Mouse (Mus musculus): ENCODE measurements at regions not wholly inside any gene's neighbourhood (a gene's known extent, or its start where the extent isn't known, plus 50 kb on each side); places are given as distances from the start of the nearest gene placed in this dataset.
"Not testable (repeated sequence)": the region's sequence is repeated elsewhere in the genome, so short reads cannot be mapped to it uniquely, and the experiment has no call there.

DNA sequence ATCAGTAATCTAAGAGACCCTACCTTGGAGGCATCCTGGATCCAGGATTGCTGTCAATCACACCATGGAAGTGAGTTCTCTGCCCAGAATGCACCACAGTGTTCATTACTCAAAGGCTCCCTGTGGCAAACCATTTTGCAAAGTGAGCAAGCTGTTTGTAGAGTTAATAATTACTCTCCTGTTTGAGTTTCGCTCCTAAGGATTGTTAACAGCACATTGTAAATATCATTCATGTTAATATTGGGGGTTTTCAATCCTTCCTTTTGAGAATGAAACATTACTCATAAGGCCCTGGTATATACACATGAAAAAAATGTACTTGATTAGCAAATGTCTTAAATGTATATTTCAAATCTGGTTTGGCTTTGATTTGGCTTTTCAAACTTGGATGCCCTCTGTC, 58.1 kb upstream of the Clstn2 start:
- no peak for DNase-seq (ENCODE audit: low spot score in 2 of 2)

- no peak for DNase-seq (ENCODE audit: low spot score in 2 of 2)
Observed at GRCm38 (mm10) chr9:98095064-98095790, 62.2 kb upstream of the Clstn2 start.

- no peak for DNase-seq (ENCODE audit: low spot score in 2 of 2)
Observed at GRCm38 (mm10) chr9:98123390-98123789, 90.4 kb upstream of the Clstn2 start.

DNA sequence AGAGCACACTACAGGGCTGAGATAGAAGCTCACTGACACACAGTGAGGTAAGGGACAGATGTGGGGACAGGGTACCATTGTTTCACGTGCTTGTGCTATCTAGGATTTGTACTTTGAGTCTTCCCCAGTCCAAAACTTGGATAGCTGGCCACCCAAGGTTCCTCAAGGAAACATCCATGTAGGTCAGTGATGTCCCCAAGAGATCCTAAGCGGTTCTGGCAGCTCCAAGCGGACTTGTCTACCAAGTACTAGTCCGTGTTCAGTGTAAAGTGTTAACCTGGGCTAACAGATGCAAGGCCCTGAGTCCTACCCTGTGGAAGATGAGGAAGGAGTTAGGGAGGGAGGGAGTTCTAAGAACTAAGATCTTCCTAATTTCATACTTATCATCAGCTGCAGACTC, 96.6 kb upstream of the Clstn2 start:
- DNase-seq (ENCODE audit: low spot score in 2 of 2) = no peak

DNA sequence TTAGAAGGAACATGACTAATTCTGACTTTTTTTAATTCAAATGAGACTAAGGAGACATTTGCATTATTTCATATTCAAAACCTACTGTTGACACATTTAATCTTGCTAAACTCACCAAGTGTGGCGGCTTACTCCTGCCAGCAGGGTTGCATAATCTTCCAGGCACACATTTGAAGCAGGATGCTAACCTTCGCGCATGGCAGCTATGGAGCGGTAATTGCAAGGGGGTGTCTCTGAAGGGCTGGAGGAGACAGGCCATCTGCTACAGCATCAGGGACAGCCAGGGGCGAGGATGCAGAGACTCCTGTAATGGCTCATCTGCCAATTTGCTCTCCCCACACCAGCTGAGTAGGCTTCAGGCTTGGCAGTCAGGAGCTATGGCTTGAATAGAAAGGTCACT, 97.9 kb upstream of the Clstn2 start:
- peak; percentile 18 to 45 for DNase-seq (ENCODE audit: low spot score in 2 of 2)

- DNase-seq (ENCODE audit: low spot score in 2 of 2) = no peak
Observed at GRCm38 (mm10) chr9:98140546-98140945, 107.6 kb upstream of the Clstn2 start.

DNA sequence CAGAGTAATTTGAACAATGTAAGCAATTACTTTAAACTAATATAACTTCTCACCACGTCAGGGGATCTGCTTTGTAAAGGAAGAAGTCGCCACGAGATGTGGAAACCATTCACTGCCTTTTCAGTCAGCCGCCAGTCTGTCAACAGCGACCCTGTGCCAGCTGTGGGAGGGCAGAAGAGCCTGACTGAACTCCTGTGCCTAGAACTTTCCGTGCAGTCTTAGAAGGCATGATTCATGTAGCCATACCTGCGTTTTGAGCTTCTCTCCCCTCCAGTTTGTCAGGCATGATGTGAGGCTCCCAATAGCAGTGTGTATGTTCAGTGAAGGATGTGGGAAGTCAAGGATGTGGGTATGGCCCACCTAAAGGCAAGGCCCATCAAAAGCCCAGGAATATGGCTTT, 109.1 kb upstream of the Clstn2 start:
- no peak for DNase-seq (ENCODE audit: low spot score in 2 of 2)

GRCm38 (mm10) chr9:98146901-98147300, 113.9 kb upstream of the Clstn2 start:
- DNase-seq (ENCODE audit: low spot score in 2 of 2) = no peak

DNA sequence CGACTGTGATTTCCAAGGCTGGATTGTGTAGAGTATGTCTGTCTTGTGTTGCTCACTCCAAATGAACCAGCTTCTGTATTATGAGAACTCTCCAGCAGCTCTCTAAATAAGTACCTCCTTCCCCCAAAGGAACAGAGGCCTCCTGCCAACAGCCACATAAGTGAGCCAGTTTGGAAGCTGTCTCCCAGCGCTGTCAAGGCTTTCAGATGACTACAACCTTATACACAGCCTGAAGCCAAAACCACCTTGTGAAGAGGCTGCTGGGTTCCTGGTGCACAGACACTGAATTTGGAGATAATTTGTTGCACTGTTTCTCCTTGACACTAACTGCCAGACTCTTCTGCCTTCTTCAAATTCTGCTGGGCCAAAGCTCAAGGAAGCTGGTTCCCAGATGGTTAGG, 125.4 kb upstream of the Clstn2 start:
- DNase-seq (ENCODE audit: low spot score in 2 of 2) = no peak

GRCm38 (mm10) chr9:98164489-98164888, 122.7 kb upstream of the Nmnat3 start:
- no peak for DNase-seq (ENCODE audit: low spot score in 2 of 2)

GRCm38 (mm10) chr9:98174056-98174455, 113.2 kb upstream of the Nmnat3 start:
- no peak for DNase-seq (ENCODE audit: low spot score in 2 of 2)

GRCm38 (mm10) chr9:98176701-98177380, 110.4 kb upstream of the Nmnat3 start:
- peak in 1 of 2 experiments; percentile 2 for DNase-seq (ENCODE audit: low spot score in 2 of 2)

- DNase-seq (ENCODE audit: low spot score in 2 of 2) = peak; percentile 0 to 7
Observed at GRCm38 (mm10) chr9:98180766-98181165, 106.5 kb upstream of the Nmnat3 start.

GRCm38 (mm10) chr9:98186757-98187300, 100.4 kb upstream of the Nmnat3 start:
- peak in 1 of 2 experiments; percentile 4 for DNase-seq (ENCODE audit: low spot score in 2 of 2)

DNA sequence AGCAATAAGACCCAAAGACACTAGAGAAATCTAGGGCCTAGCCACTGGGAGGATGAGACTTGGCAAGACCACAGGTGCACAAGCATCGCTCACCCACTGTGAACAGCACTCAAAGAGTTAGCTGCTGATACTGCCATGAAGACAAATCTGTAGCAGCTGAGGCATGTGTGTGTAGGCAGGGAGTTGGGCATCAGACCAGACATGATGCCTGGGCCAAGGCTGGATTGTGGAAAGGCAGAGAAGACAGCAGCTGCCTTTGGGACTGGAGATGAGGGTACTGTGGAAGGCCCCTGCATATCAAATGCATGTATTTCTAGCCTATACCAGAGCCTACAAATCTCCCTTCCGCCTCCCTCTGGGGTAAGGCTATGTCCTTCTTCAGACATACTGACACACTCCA, 92.9 kb upstream of the Nmnat3 start:
- DNase-seq (ENCODE audit: low spot score in 2 of 2) = peak; percentile 60 to 63

DNA sequence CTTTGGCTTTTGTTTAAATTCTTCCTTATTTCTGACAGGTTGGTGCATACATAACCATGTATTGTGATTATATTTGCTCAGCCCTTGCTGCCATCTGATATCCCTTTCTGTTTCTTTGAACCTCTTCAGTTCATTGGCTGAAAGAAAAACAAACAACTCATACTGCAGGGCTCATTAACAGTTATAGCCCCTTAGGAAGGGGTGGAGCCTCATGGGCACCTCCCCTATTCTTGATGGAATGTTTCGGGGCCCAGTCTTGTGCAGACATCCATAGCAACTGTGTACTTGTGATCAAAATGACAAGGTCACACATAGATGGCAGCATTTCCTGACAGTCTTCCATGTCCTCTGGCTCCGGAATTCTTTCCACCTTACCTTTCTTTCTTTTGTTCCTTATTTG, 68.4 kb upstream of the Nmnat3 start:
- DNase-seq (ENCODE audit: low spot score in 2 of 2) = no peak

DNA sequence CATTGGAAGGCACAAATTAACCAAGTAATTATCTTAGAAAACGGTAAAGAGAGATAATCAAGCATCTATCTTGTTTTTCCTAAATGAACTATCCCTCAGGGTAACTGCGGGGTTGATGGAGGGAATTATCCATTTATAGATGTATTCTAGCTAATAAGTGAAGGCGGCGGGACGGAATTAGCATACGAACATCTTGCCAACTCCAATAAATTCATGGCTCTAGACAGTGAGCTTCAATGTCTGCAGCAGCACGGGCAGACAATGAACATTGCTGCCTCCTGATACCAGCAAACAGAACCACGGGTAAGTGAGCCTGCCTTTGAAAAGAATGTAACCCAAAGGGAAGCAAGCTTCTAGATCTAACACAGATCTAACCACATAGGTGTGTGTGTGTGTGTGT, 66.9 kb upstream of the Nmnat3 start:
- no peak for DNase-seq (ENCODE audit: low spot score in 2 of 2)

DNA sequence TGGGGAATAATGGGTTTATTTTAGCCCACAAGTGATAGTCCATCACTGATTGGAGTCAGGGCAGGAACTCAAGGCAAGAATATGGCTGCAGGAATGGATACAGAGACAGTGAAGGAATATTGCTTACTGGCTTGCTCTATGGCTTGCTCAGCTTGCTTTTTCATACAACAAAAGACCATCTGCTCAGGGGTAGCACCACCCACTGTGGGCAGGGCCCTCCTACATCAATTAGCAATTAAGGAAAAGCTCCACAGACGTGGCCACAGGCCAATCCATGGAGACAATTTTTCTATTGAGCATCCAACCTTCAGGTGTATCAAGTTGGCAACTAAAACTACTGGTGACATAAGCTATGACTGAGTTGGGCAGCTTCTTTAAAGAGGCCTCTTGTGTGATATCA, 65.5 kb upstream of the Nmnat3 start:
- DNase-seq (ENCODE audit: low spot score in 2 of 2) = no peak

DNA sequence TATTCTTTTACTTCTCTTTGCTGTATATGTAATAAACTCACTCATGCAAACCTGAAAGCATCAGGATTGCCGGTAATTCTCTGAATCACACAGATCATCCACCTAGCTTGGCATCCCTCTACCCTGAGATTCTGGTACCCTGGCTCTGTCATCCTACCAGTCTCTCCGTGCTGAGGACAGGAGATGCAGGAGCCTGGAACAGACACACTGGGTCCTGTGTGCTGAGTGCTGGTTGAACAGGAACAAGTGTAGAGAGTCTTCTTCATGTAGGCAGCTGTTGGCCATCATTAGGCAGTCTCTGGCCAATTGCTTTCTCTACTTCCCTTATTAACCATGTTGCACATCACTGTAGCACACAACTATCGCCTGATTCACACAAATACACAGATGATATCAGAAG, 59.0 kb upstream of the Nmnat3 start:
- DNase-seq (ENCODE audit: low spot score in 2 of 2) = no peak

DNA sequence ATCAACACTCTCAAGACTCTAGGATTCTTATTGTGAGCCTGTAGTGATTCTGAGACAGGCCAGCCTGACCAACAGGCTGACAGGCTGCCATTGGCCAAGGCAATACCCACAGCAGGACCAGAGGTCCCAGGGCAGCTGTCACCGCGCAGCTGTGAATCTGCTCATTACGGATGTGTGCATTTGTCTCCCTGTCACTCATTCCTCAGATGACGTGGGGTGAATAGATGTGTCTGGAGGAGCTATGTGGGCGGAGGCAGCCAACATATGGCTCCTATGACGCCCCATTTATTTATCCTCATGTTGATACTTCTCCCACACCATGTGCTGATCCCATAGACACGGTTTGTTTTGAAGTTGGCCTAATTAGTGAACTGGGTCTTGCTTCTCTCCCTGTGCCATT, 58.3 kb upstream of the Nmnat3 start:
- no peak for DNase-seq (ENCODE audit: low spot score in 2 of 2)

- DNase-seq (ENCODE audit: low spot score in 2 of 2) = not testable (repeated sequence)
Observed at GRCm38 (mm10) chr9:98234731-98235130, 52.5 kb upstream of the Nmnat3 start.
